ENCODE assay signal across 26 mouse cellular contexts in genomic region chr17:26449472-26449871, GRCm38 (mm10).
"Had no signal": no experiment of that assay in that cellular context is flagged by ENCODE, and none has a peak within 500 bp of the region (broad histone marks: within the 10 kb centered on the region; RNA-seq: fewer than 3 reads in every experiment).

No protein-coding gene starts in this region.

- H3K4me1 ChIP-seq: hindbrain, embryonic 13.5 days; hindbrain, embryonic 15.5 days had no signal

- H3K9ac ChIP-seq: heart, embryonic 13.5 days; heart, embryonic 15.5 days; hindbrain, embryonic 15.5 days; kidney, embryonic 15.5 days; limb, embryonic 13.5 days; limb, embryonic 15.5 days; liver, embryonic 12.5 days; liver, embryonic 14.5 days had no signal

- H3K4me2 ChIP-seq: heart, embryonic 11.5 days; heart, embryonic 13.5 days; heart, embryonic 15.5 days; hindbrain, embryonic 13.5 days; hindbrain, embryonic 15.5 days; kidney, embryonic 15.5 days; limb, embryonic 13.5 days; limb, embryonic 15.5 days; liver, embryonic 12.5 days had no signal

- H3K27ac ChIP-seq: heart, embryonic 13.5 days; heart, embryonic 15.5 days; hindbrain, embryonic 13.5 days; hindbrain, embryonic 15.5 days; hindbrain, postnatal 0 days; kidney, embryonic 15.5 days; kidney, postnatal 0 days; limb, embryonic 13.5 days; limb, embryonic 15.5 days; liver, embryonic 12.5 days; liver, embryonic 14.5 days had no signal

- H3K27me3 ChIP-seq: heart, embryonic 13.5 days; heart, embryonic 15.5 days; hindbrain, embryonic 13.5 days; hindbrain, embryonic 15.5 days; kidney, embryonic 15.5 days; limb, embryonic 13.5 days; limb, embryonic 15.5 days had no signal

- H3K4me3 ChIP-seq: heart, embryonic 13.5 days; heart, embryonic 15.5 days; hindbrain, embryonic 13.5 days; hindbrain, embryonic 15.5 days; kidney, embryonic 15.5 days; limb, embryonic 13.5 days; limb, embryonic 15.5 days; liver, embryonic 12.5 days had no signal

- ATAC-seq: hindbrain, postnatal 0 days; intestine, embryonic 16.5 days; liver, embryonic 12.5 days had no signal

- H3K36me3 ChIP-seq: limb, embryonic 13.5 days; limb, embryonic 15.5 days; liver, embryonic 12.5 days had no signal

- DNase-seq: gastrocnemius, postnatal 10 days; gastrocnemius, postnatal 25 days; heart, adult 11 months; heart, postnatal 14 days; heart, postnatal 36 days; kidney, adult 11 months; kidney, adult 2 months; kidney, adult 9 months; kidney, postnatal 14 days; kidney, postnatal 36 days; layer of hippocampus, adult 9-11 months; layer of hippocampus, postnatal 36 days; left cerebral cortex, postnatal 4 days had no signal

- H3K9me3 ChIP-seq: heart, embryonic 13.5 days; heart, embryonic 15.5 days; hindbrain, embryonic 13.5 days; hindbrain, embryonic 15.5 days; kidney, embryonic 15.5 days; limb, embryonic 13.5 days; limb, embryonic 15.5 days; liver, embryonic 12.5 days had no signal
